Mouse (Mus musculus) gastrocnemius, postnatal 4 days (tissue): ENCODE measurements around the gene Cul3. TPM values are rescaled to one million over a fixed set of nuclear protein-coding genes. Genes with fewer than 3 reads are reported as not detected.
"Not testable (repeated sequence)": the region's sequence is repeated elsewhere in the genome, so short reads cannot be mapped to it uniquely, and the experiment has no call there.

ENCODE experiments used
- DNase-seq, 2 experiments: peaks; one replicate each; pipeline ENCODE4 v3.0.0; 2021 to 2022; ENCODE audit warnings: low spot score in 2 of 2, mixed read lengths in 2 of 2
- long read RNA-seq, 2 experiments: library from polyadenylated mRNA; stranded (forward); transcript quantifications; one replicate each; pipeline ENCODE4 v2.0.0; 2021
- total RNA-seq, 2 experiments: library from RNA; stranded (reverse); gene quantifications; 2 replicates each; pipeline ENCODE4 v1.2.3; 2021

Cul3 gene
- total RNA-seq: 100 to 1,000 TPM; 119 to 137 TPM
- long read RNA-seq, experiment 1, full-length matches to known transcripts: 95 of 133 reads
- long read RNA-seq, experiment 1, partial matches to known transcripts: 2 of 133 reads
- long read RNA-seq, experiment 1, other reads (novel, unspliced or antisense): 36 of 133 reads
- long read RNA-seq, experiment 2, full-length matches to known transcripts: 86 of 119 reads
- long read RNA-seq, experiment 2, partial matches to known transcripts: 9 of 119 reads
- long read RNA-seq, experiment 2, other reads (novel, unspliced or antisense): 24 of 119 reads

- peak; percentile 92 to 95 for DNase-seq
These were observed at the start of gene Cul3 for GRCm38 (mm10) chr1:80340436-80341376. Cul3 (minus strand) TSS chr1:80340480.

GRCm38 (mm10) chr1:80389518-80389917 lies 49.2 kb upstream of the Cul3 start:
- DNase-seq: no peak

- no peak for DNase-seq
These were observed 43.6 kb upstream of the Cul3 start for GRCm38 (mm10) chr1:80383613-80384589.

GRCm38 (mm10) chr1:80382928-80383327 lies 42.6 kb upstream of the Cul3 start:
- no peak for DNase-seq

GRCm38 (mm10) chr1:80381302-80381701 lies 41.0 kb upstream of the Cul3 start:
- no peak for DNase-seq

- no peak for DNase-seq
These were observed 31.7 kb upstream of the Cul3 start for GRCm38 (mm10) chr1:80372010-80372409.

GRCm38 (mm10) chr1:80371189-80371889 lies 31.1 kb upstream of the Cul3 start:
- no peak for DNase-seq

GRCm38 (mm10) chr1:80363486-80363885 lies 23.2 kb upstream of the Cul3 start:
- no peak for DNase-seq

- DNase-seq: no peak
These were observed 22.7 kb upstream of the Cul3 start for GRCm38 (mm10) chr1:80362946-80363345.

- DNase-seq: no peak
These were observed 22.1 kb upstream of the Cul3 start for GRCm38 (mm10) chr1:80362400-80362799.

- not testable (repeated sequence) for DNase-seq
These were observed 21.5 kb upstream of the Cul3 start for GRCm38 (mm10) chr1:80361771-80362170.

GRCm38 (mm10) chr1:80360038-80360608 lies 19.8 kb upstream of the Cul3 start:
- no peak for DNase-seq

- peak; percentile 56 to 74 for DNase-seq
These were observed 232 bp downstream of the Cul3 start for GRCm38 (mm10) chr1:80340061-80340435.

- DNase-seq: peak in 1 of 2 experiments; percentile 40
These were observed 757 bp downstream of the Cul3 start for GRCm38 (mm10) chr1:80339425-80340021.

- no peak for DNase-seq
These were observed 1.9 kb downstream of the Cul3 start for GRCm38 (mm10) chr1:80338398-80338797.

- no peak for DNase-seq
These were observed 4.4 kb downstream of the Cul3 start for GRCm38 (mm10) chr1:80335726-80336368.

- DNase-seq: no peak
These were observed 5.2 kb downstream of the Cul3 start for GRCm38 (mm10) chr1:80335118-80335517.

GRCm38 (mm10) chr1:80330970-80331369 lies 9.3 kb downstream of the Cul3 start:
- no peak for DNase-seq

GRCm38 (mm10) chr1:80325761-80326160 lies 14.5 kb downstream of the Cul3 start:
- no peak for DNase-seq
